Mouse (Mus musculus) myocyte (in vitro differentiated cells): ENCODE results near the gene Zfp184. TPM values are rescaled to one million over a fixed set of nuclear protein-coding genes. Genes with fewer than 3 reads are reported as not detected.

Experiments
- H3K27me3 ChIP-seq: one replicate; pipeline ENCODE4 v1.6.1; 2011; ENCODE audit not compliant: control insufficient read depth, insufficient read depth, insufficient read length
- H3K36me3 ChIP-seq: one replicate; pipeline ENCODE4 v1.6.1; 2011; ENCODE audit not compliant: control insufficient read depth, insufficient read depth
- H3K4me2 ChIP-seq: one replicate; pipeline ENCODE4 v1.6.1; 2011; ENCODE audit warnings: low read depth, control low read depth
- H3K4me3 ChIP-seq: one replicate; pipeline ENCODE4 v1.5.1; 2011; ENCODE audit warnings: mild to moderate bottlenecking, control low read depth, moderate library complexity
- H3K79me2 ChIP-seq: one replicate; pipeline ENCODE4 v1.6.1; 2011; ENCODE audit not compliant: control insufficient read depth, insufficient read depth
- H3ac ChIP-seq: one replicate; pipeline ENCODE4 v1.6.1; 2011; ENCODE audit not compliant: control insufficient read depth, insufficient read length
- CEBPB ChIP-seq: IDR thresholded peaks from 2 replicates; pipeline ENCODE4 v1.6.1; 2011; ENCODE audit warnings: mild to moderate bottlenecking, moderate library complexity; ENCODE audit not compliant: poor library complexity, insufficient read depth, severe bottlenecking
- E2F4 ChIP-seq: IDR thresholded peaks from one replicate; pipeline ENCODE4 v1.6.1; 2011; ENCODE audit warnings: mild to moderate bottlenecking, control low read depth, moderate library complexity; ENCODE audit not compliant: insufficient read depth
- MAX ChIP-seq: IDR thresholded peaks from one replicate; pipeline ENCODE4 v1.6.1; 2011; ENCODE audit warnings: low read depth, mild to moderate bottlenecking, control low read depth
- MYOD1 ChIP-seq, 3 experiments: IDR thresholded peaks; one replicate each; pipeline ENCODE4 v1.6.1; 2011; ENCODE audit warnings: control low read depth in 2 of 3, low read depth in 2 of 3, mild to moderate bottlenecking in 2 of 3, moderate library complexity in 1 of 3; ENCODE audit not compliant: insufficient read length in 2 of 3, control insufficient read depth in 1 of 3
- MYOG ChIP-seq, 3 experiments: IDR thresholded peaks; one replicate each; pipeline ENCODE4 v1.6.1; 2011; ENCODE audit warnings: control low read depth in 2 of 3, low read depth in 2 of 3, mild to moderate bottlenecking in 2 of 3; ENCODE audit not compliant: insufficient read length in 2 of 3, control insufficient read depth in 1 of 3, insufficient read depth in 1 of 3
- POLR2A ChIP-seq: IDR thresholded peaks from one replicate; pipeline ENCODE4 v1.6.1; 2011; ENCODE audit warnings: low read depth, mild to moderate bottlenecking, control low read depth, moderate library complexity; ENCODE audit not compliant: insufficient read length
- POLR2AphosphoS2 ChIP-seq: IDR thresholded peaks from one replicate; pipeline ENCODE4 v1.6.1; 2011; ENCODE audit warnings: low read depth, control low read depth; ENCODE audit not compliant: insufficient read length
- REST ChIP-seq: IDR thresholded peaks from one replicate; pipeline ENCODE4 v1.6.1; 2011; ENCODE audit warnings: mild to moderate bottlenecking, control low read depth, moderate library complexity; ENCODE audit not compliant: insufficient read depth, insufficient read length
- SRF ChIP-seq: IDR thresholded peaks from one replicate; pipeline ENCODE4 v1.6.1; 2011; ENCODE audit warnings: low read depth; ENCODE audit not compliant: control insufficient read depth, insufficient read length
- TCF12 ChIP-seq: IDR thresholded peaks from one replicate; pipeline ENCODE4 v1.6.1; 2011; ENCODE audit warnings: mild to moderate bottlenecking, control low read depth; ENCODE audit not compliant: poor library complexity, insufficient read depth, severe bottlenecking
- TCF3 ChIP-seq: IDR thresholded peaks from one replicate; pipeline ENCODE4 v1.6.1; 2011; ENCODE audit warnings: low read depth, control low read depth; ENCODE audit not compliant: insufficient read length
- USF1 ChIP-seq: IDR thresholded peaks from one replicate; pipeline ENCODE4 v1.6.1; 2011; ENCODE audit warnings: low read depth, mild to moderate bottlenecking, control low read depth, moderate library complexity
- polyA plus RNA-seq: library from polyadenylated mRNA; unstranded; fragments of >200 nt; fragmentation: generic; extraction: Trizol; gene quantifications from one replicate; pipeline ENCODE4 v1.2.1, GENCODE M21; 2012; ENCODE audit warnings: missing spikeins

The Zfp184 gene
- polyA plus RNA-seq, 1 experiment, result 0.89 TPM

DNA sequence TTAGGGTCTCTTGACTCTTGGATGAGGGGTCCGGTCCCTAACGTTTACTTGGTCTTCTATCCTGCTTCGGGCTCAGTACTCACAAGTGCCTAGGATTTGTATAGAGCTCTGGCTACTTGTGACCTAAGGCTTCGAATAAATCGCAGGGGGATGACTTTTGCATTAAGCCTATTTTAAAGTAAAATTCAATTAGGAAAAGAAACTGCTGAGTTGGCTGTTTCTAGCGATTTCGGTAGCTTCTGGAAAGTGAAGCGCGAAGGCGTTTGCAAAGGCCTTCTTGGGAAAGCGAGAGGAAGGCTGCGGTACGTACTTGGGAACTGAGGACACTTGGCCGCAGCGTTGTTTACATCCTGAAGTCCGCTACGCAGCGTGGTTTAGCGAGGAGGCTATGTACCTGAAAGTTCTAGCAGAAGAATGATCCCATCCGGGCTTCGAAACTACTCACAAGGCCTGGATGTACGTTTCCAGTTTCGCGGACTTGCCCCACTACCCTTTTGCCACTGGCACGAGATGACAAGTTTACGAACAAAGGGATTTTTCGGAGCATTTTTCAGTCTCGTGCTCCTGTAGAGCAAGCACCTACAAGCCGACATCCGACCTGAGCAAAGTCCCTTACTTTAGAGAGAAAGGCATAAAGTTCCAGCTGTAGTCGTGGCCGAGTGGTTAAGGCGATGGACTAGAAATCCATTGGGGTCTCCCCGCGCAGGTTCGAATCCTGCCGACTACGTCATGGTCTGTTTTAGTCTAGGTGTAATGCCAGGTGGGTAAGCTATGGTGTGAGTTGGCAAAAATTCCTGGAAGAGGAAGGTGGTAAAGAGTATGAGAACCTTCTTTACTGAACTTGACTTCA, 26.1 kb upstream of the Zfp184 start:
- Histone ChIP-seq H3K79me2 (no peaks in the 10 kb centered on the region), H3K4me3 (peak overlapping the region; percentile 13), H3ac (no peak overlapping the region), H3K27me3 (no peaks in the 10 kb centered on the region), H3K4me2 (peak overlapping the region; percentile 67), H3K36me3 (no peaks in the 10 kb centered on the region)
- TF ChIP-seq POLR2A, result no peak
- no peak for TF ChIP-seq E2F4
- no peak for TF ChIP-seq SRF
- TF ChIP-seq POLR2AphosphoS2, result no peak
- no peak for TF ChIP-seq USF1
- TF ChIP-seq TCF3, result no peak
- no peak for TF ChIP-seq CEBPB
- TF ChIP-seq MAX, result no peak
- TF ChIP-seq REST, result no peak
- no peak for TF ChIP-seq TCF12
- TF ChIP-seq MYOD1 (IDR thresholded peaks at IDR 0.05; ENCODE audit: control insufficient read depth in 1 of 3, insufficient read length in 2 of 3, low read depth in 2 of 3), result no peak
- no peak for TF ChIP-seq MYOG (IDR thresholded peaks at IDR 0.05; ENCODE audit: control insufficient read depth in 1 of 3, insufficient read depth in 1 of 3, insufficient read length in 2 of 3, low read depth in 2 of 3)

DNA sequence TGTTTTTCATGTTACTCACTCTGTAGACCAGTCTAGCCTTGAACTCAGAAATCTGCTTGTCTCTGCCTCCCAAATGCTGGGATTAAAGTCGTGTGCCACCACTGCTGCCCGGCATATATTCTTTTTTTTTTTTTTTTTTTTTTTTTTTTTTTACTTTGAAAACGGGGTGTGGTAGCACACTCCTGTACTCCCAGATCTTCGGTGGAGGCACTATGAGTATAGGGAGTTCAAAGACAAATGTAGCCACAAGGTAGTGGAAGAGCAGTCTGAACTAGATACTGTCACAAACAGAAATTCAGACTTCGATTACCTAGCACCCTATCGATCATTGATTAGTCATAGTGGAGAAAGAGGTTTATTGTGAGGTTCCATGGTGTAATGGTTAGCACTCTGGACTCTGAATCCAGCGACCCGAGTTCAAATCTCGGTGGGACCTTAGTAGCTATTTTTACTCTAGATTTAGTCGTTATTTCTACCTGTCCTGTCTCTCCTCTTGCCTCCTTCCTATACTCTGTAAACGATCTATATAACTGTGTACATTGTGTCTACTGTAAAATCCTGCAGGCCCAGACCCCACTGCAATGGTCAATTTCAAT, 25.0 kb upstream of the Zfp184 start:
- Histone ChIP-seq H3K79me2 (no peaks in the 10 kb centered on the region), H3K4me3 (no peak overlapping the region), H3ac (no peak overlapping the region), H3K27me3 (no peaks in the 10 kb centered on the region), H3K36me3 (no peaks in the 10 kb centered on the region), H3K4me2 (peak overlapping the region; percentile 10)
- TF ChIP-seq USF1 (no peak), CEBPB (no peak), SRF (no peak), POLR2A (no peak), MYOG (IDR thresholded peaks at IDR 0.05; ENCODE audit: control insufficient read depth in 1 of 3, insufficient read depth in 1 of 3, insufficient read length in 2 of 3, low read depth in 2 of 3) (no peak), MYOD1 (IDR thresholded peaks at IDR 0.05; ENCODE audit: control insufficient read depth in 1 of 3, insufficient read length in 2 of 3, low read depth in 2 of 3) (no peak)

DNA sequence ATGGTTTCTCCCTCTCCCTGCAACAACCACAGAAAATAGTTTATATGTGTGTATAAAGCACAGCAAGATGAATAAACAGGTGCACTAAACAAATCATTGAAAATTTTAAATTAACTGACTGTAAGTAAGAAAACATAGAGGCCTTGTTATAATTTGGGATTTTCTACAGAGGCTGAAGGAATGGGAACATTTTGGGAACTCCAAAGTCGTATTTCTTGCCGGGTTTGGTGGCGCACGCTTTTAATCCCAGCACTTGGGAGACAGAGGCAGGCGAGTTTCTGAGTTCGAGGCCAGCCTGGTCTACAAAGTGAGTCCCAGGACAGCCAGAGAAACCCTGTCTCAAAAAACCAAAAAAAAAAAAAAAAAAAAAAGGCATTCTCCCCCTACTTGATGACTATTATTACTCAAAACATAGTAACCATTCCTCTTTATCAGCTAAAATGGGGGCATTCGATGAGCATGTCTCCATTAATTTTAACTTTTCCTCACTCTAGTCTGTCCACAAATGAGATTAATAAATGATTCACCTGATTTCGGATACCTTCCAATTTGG, 24.1 kb upstream of the Zfp184 start:
- no peak overlapping the region for H3ac ChIP-seq
- H3K36me3 ChIP-seq, result no peaks in the 10 kb centered on the region
- H3K4me2 ChIP-seq, result no peak overlapping the region
- H3K4me3 ChIP-seq, result no peak overlapping the region
- no peaks in the 10 kb centered on the region for H3K27me3 ChIP-seq
- TF ChIP-seq TCF12 (no peak), E2F4 (no peak), MYOD1 (IDR thresholded peaks at IDR 0.05; ENCODE audit: control insufficient read depth in 1 of 3, insufficient read length in 2 of 3, low read depth in 2 of 3) (no peak)
- H3K79me2 ChIP-seq, result no peaks in the 10 kb centered on the region

DNA sequence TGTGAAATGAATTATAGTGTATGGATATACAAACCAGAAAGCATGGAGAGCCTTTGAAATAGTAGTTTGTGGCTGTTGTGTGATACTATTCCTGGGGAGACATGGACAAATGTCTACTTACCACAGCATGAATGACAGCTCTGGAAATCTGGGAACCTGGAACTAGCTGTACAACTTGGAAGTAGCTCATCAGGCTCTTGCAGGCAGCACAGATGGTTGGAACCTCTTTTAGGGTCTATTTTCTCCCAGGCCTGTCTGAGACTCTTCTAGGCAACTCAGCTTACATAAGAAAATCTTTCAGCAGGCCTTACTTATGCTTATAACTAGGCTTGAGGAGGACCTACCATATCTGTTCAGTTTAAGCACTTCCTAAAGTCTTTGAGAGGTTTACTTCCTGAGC, 21.5 kb upstream of the Zfp184 start:
- TF ChIP-seq SRF (no peak), E2F4 (no peak), CEBPB (no peak), REST (no peak), USF1 (no peak), TCF3 (no peak)
- Histone ChIP-seq H3K27me3 (no peaks in the 10 kb centered on the region), H3ac (no peak overlapping the region), H3K4me3 (no peak overlapping the region), H3K4me2 (no peak overlapping the region), H3K36me3 (no peaks in the 10 kb centered on the region), H3K79me2 (no peaks in the 10 kb centered on the region)

DNA sequence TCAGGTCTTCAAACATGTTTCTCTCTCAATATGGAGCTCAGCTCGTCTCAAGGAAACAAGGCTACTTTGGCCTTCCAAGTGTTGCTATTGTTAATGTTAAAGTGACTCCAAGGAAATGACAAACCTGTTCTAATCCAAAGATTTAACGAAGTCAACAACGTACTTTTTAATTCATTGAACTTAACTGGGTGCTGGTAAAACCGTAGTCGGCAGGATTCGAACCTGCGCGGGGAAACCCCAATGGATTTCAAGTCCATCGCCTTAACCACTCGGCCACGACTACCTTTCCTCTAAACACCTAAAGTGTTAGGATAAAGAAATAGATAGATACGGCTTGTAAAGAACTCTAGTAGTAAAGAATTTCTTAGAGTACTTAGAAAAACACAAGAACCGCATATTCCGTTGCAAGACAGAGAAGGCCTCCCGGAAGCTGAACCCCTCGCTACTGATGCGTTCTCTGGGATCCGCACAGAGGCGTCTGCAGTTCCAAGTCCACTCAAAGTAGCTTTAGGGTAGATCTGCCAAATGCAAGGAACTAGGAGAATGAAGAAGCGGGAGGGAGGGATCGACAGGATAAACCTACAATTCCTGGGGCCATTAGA, 20.1 kb upstream of the Zfp184 start:
- TF ChIP-seq MYOD1 (IDR thresholded peaks at IDR 0.05; ENCODE audit: control insufficient read depth in 1 of 3, insufficient read length in 2 of 3, low read depth in 2 of 3) (no peak), POLR2AphosphoS2 (no peak), POLR2A (no peak), SRF (no peak), E2F4 (no peak), USF1 (no peak), TCF3 (no peak), MAX (no peak), TCF12 (no peak)
- no peaks in the 10 kb centered on the region for H3K27me3 ChIP-seq
- H3ac ChIP-seq, result no peak overlapping the region
- no peak overlapping the region for H3K4me3 ChIP-seq
- H3K79me2 ChIP-seq, result no peaks in the 10 kb centered on the region
- no peak overlapping the region for H3K4me2 ChIP-seq
- H3K36me3 ChIP-seq, result no peaks in the 10 kb centered on the region
